In genomic region chr5:75934201-75934600, GRCm38 (mm10) we compare ENCODE assay signal across 13 mouse cellular contexts. TPM values are rescaled to one million over a fixed set of nuclear protein-coding genes. Genes with fewer than 3 reads are reported as not detected.
DNase-seq lines count a peak whose midpoint lies in the region; ATAC-seq and TF ChIP-seq lines count a peak whose summit lies in the region.
"Had no signal": no experiment of that assay in that cellular context is flagged by ENCODE, and none has a peak within 500 bp of the region (broad histone marks: within the 10 kb centered on the region; RNA-seq: fewer than 3 reads in every experiment).

No protein-coding gene starts in this region.

- 72% methylated on average over 10 of the region's 10 CpGs for WGBS in heart, embryonic 13.5 days
- WGBS in lung, embryonic 14.5 days = 77% methylated on average over 10 of the region's 10 CpGs
- 70% methylated on average over 10 of the region's 10 CpGs for WGBS in lung, adult 2 months

- H3K4me1 ChIP-seq in heart, embryonic 13.5 days = peaks cover 68% of the 10 kb centered on the region
- no peaks in the 10 kb centered on the region for H3K4me1 ChIP-seq in lung, embryonic 14.5 days (ENCODE audit: insufficient read depth)
- H3K4me1 ChIP-seq in lung, adult 2 months (ENCODE audit: control insufficient read depth, insufficient read depth, low read length) = peaks cover 5% of the 10 kb centered on the region
- H3K4me1 ChIP-seq: hindbrain, embryonic 13.5 days had no signal

- peaks cover 8% of the 10 kb centered on the region; the same call in 1 of the 2 replicates for H3K36me3 ChIP-seq in heart, embryonic 13.5 days
- 0 out of 2 replicates have a peak, but pooled peaks cover 2% of the 10 kb centered on the region for H3K36me3 ChIP-seq in lung, embryonic 14.5 days (ENCODE audit: insufficient read depth)
- H3K36me3 ChIP-seq: hindbrain, embryonic 13.5 days had no signal

- no peak overlapping the region for H3K9ac ChIP-seq in heart, embryonic 13.5 days
- no peak overlapping the region for H3K9ac ChIP-seq in lung, embryonic 14.5 days
- H3K9ac ChIP-seq: hindbrain, embryonic 13.5 days had no signal

- H3K4me2 ChIP-seq in heart, embryonic 13.5 days = peak overlapping the region; percentile 29; the same call in 1 of the 2 replicates
- H3K4me2 ChIP-seq in lung, embryonic 14.5 days = no peak overlapping the region
- H3K4me2 ChIP-seq: hindbrain, embryonic 13.5 days had no signal

- DNase-seq in heart, adult 8-10 months (ENCODE audit: low spot score) = no peak
- no peak for DNase-seq in lung, embryonic 14.5 days
- no peak for DNase-seq in lung, adult 2 months
- DNase-seq in T-cell, adult 2 months (ENCODE audit: low spot score) = peak; percentile 46
- peak; percentile 29 for DNase-seq in thymus, postnatal 14 days
- no peak for DNase-seq in frontal cortex, postnatal 25 days (ENCODE audit: low spot score in 2 of 2)
- DNase-seq: cerebellum, adult 18-20 months; embryo, embryonic 11 days had no signal

- TF ChIP-seq CTCF in lung, embryonic 14.5 days (IDR thresholded peaks at IDR 0.05; ENCODE audit: low read depth) = no peak
- no peak for TF ChIP-seq CTCF in lung, adult 2 months (IDR thresholded peaks at IDR 0.05; ENCODE audit: insufficient read depth, low read length)

- H3K27ac ChIP-seq in heart, embryonic 13.5 days (replicated peaks) = peak overlapping the region; percentile 49
- peak overlapping the region; percentile 42; the same call in 1 of the 2 replicates for H3K27ac ChIP-seq in lung, embryonic 14.5 days (ENCODE audit: low read depth)
- H3K27ac ChIP-seq: hindbrain, embryonic 13.5 days; kidney, postnatal 0 days had no signal

- TF ChIP-seq POLR2A in lung, adult 2 months (IDR thresholded peaks at IDR 0.05; ENCODE audit: borderline replicate concordance, extremely low read depth, low read depth, low read length) = no peak

- H3K27me3 ChIP-seq in heart, embryonic 13.5 days (replicated peaks) = no peaks in the 10 kb centered on the region
- H3K27me3 ChIP-seq in lung, embryonic 14.5 days (ENCODE audit: insufficient read depth, low read length) = no peaks in the 10 kb centered on the region
- H3K27me3 ChIP-seq: CH12.LX; hindbrain, embryonic 13.5 days had no signal

- no peak overlapping the region for H3K4me3 ChIP-seq in heart, embryonic 13.5 days
- H3K4me3 ChIP-seq in lung, embryonic 14.5 days (ENCODE audit: low read depth, low read length) = no peak overlapping the region
- H3K4me3 ChIP-seq in lung, adult 2 months (replicated peaks; ENCODE audit: extremely low read depth, low read depth, low read length) = no peak overlapping the region
- H3K4me3 ChIP-seq: hindbrain, embryonic 13.5 days; myocyte had no signal

- no peak for ATAC-seq in heart, embryonic 13.5 days (ENCODE audit: extremely low read depth, insufficient number of reproducible peaks, low FRiP score, low TSS enrichment)
- no peak for ATAC-seq in lung, embryonic 14.5 days (ENCODE audit: insufficient read depth)

- no peaks in the 10 kb centered on the region for H3K9me3 ChIP-seq in heart, embryonic 13.5 days
- no peaks in the 10 kb centered on the region for H3K9me3 ChIP-seq in lung, embryonic 14.5 days (ENCODE audit: low read depth, low read length)
- H3K9me3 ChIP-seq: hindbrain, embryonic 13.5 days had no signal

RNA-seq across cellular contexts. Expression of gene Kdr, which starts 44.1 kb away (rescaled TPM):
- polyA plus RNA-seq in heart, embryonic 13.5 days (2015; fragmentation: Nextera tagmentation; extraction: Ambion mirVana) = 32.7 and 35.0 TPM in 2 replicates
- 10 to 100 TPM; 62.5 to 87.5 (median 77.7) TPM for total RNA-seq in heart, adult 8-10 months (2022)
- 61.2 and 62.0 TPM in 2 replicates for polyA plus RNA-seq in lung, embryonic 14.5 days (2014; fragmentation: Nextera tagmentation; extraction: Ambion mirVana)
- polyA plus RNA-seq in lung, adult 2 months (2012; rRNA removed) = 71.7 and 106 TPM in 2 replicates
- total RNA-seq: CH12.LX had no signal
- polyA plus RNA-seq: myocyte had no signal

Comparison
In these comparisons a context has a peak if more than half of its experiments do, and no peak if none do; other contexts are left out.
1. DNase-seq: peak in T-cell, adult 2 months (single experiment) and thymus, postnatal 14 days (single experiment); none in heart, adult 8-10 months (single experiment), lung, embryonic 14.5 days (single experiment), lung, adult 2 months (single experiment) and frontal cortex, postnatal 25 days (0 of 2).